Mouse (Mus musculus) lung, postnatal 0 days (tissue): ENCODE measurements at regions not wholly inside any gene's neighbourhood (a gene's known extent, or its start where the extent isn't known, plus 50 kb on each side); places are given as distances from the start of the nearest gene placed in this dataset.

ENCODE experiments used
- CTCF ChIP-seq: IDR thresholded peaks from 2 replicates; pipeline ENCODE4 v1.5.1; 2016; ENCODE audit warnings: antibody characterized with exemption, mild to moderate bottlenecking
- EP300 ChIP-seq: IDR thresholded peaks from 2 replicates; pipeline ENCODE4 v1.6.1; 2016; ENCODE audit warnings: antibody characterized with exemption, mild to moderate bottlenecking, control low read depth

DNA sequence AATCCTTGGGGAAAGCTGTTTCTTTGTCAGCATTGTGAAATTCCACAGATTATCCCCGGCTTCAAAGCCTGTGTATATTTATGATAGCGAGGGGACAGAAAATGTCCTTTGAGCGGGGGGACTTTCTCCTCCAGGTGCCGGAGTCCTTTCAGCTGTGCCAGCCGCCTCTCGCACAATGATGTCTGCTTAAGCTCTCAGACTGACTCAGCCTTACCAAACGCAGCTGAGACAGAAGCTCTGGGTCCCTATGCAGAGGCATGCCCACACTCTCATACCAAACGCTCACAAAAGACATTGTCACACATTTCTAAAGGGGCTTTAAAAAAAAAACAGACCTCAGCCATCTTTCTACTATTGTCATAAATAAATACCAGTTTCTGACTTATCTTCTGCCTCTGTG, 633.9 kb downstream of the Dok5 start:
- no peak for TF ChIP-seq CTCF
- TF ChIP-seq EP300, result no peak
